Mouse (Mus musculus): ENCODE data around the gene Slc25a23. TPM values are rescaled to one million over a fixed set of nuclear protein-coding genes. Genes with fewer than 3 reads are reported as not detected.

Slc25a23 gene
- total and polyA plus RNA-seq, 2 experiments from 2014 or later: 38.2 to 150 TPM

GRCm38 (mm10) chr17:57030931-57031660 lies 28.6 kb downstream of the Slc25a23 start, which contains the start of gene Khsrp:
Gene Khsrp, minus strand, starts transcription at chr17:57031522.
- peak within 1 kb of the TSS; percentile 95 for H3K4me3 ChIP-seq (ENCODE audit: low read length)
- no peaks in the 10 kb centered on the region for H3K27me3 ChIP-seq (ENCODE audit: insufficient read depth, low read length)
- WGBS: 1% methylated on average over 93 of the region's 99 CpGs
- no peak for TF ChIP-seq CTCF (IDR thresholded peaks at IDR 0.05; ENCODE audit: low read depth)
- no peaks in the 10 kb centered on the region for H3K9me3 ChIP-seq (ENCODE audit: low read length)
- H3K36me3 ChIP-seq (ENCODE audit: insufficient read depth, low read length): peaks cover 15% of the 10 kb centered on the region
- ATAC-seq (no peak), DNase-seq (ENCODE audit: low spot score) (peak; percentile 69)
- peak within 1 kb of the TSS; percentile 87 for H3K4me2 ChIP-seq (ENCODE audit: low read depth, low read length)
- H3K9ac ChIP-seq (replicated peaks; ENCODE audit: low read length): peak within 1 kb of the TSS; percentile 99
- peak within 1 kb of the TSS; percentile 96 for H3K27ac ChIP-seq
- 0 out of 2 replicates have a peak, but pooled peaks cover 10% of the 10 kb centered on the region for H3K4me1 ChIP-seq (ENCODE audit: insufficient read depth, low read length)

- 0 out of 2 replicates have a peak, but pooled peaks cover 10% of the 10 kb centered on the region for H3K4me1 ChIP-seq (ENCODE audit: insufficient read depth, low read length)
- peak overlapping the region; percentile 87 for H3K4me2 ChIP-seq (ENCODE audit: low read depth, low read length)
- 49% methylated on average over 8 of the region's 8 CpGs for whole genome bisulfite sequencing
- peaks cover 27% of the 10 kb centered on the region for H3K36me3 ChIP-seq (ENCODE audit: insufficient read depth, low read length)
- peak overlapping the region; percentile 99 for H3K9ac ChIP-seq (replicated peaks; ENCODE audit: low read length)
- H3K4me3 ChIP-seq (ENCODE audit: low read length): peak overlapping the region; percentile 95
- no peaks in the 10 kb centered on the region for H3K9me3 ChIP-seq (ENCODE audit: low read length)
- TF ChIP-seq CTCF (IDR thresholded peaks at IDR 0.05; ENCODE audit: low read depth): no peak
- H3K27me3 ChIP-seq (ENCODE audit: insufficient read depth, low read length): no peaks in the 10 kb centered on the region
- no peak overlapping the region for H3K27ac ChIP-seq
- no peak for DNase-seq (ENCODE audit: low spot score)
- no peak for ATAC-seq
Measured at GRCm38 (mm10) chr17:57029691-57030090, 30.0 kb downstream of the Slc25a23 start.

- WGBS: 90% methylated on average over 4 of the region's 4 CpGs
- no peak for DNase-seq (ENCODE audit: low spot score)
- no peak overlapping the region for H3K4me3 ChIP-seq (ENCODE audit: low read length)
- ATAC-seq: no peak
- no peak overlapping the region for H3K27ac ChIP-seq
- no peaks in the 10 kb centered on the region for H3K27me3 ChIP-seq (ENCODE audit: insufficient read depth, low read length)
- H3K4me1 ChIP-seq (ENCODE audit: insufficient read depth, low read length): 0 out of 2 replicates have a peak, but pooled peaks cover 10% of the 10 kb centered on the region
- H3K4me2 ChIP-seq (ENCODE audit: low read depth, low read length): no peak overlapping the region
- H3K9me3 ChIP-seq (ENCODE audit: low read length): no peaks in the 10 kb centered on the region
- H3K36me3 ChIP-seq (ENCODE audit: insufficient read depth, low read length): peaks cover 50% of the 10 kb centered on the region
- TF ChIP-seq CTCF (IDR thresholded peaks at IDR 0.05; ENCODE audit: low read depth): no peak
- no peak overlapping the region for H3K9ac ChIP-seq (replicated peaks; ENCODE audit: low read length)
Measured at GRCm38 (mm10) chr17:57027471-57027870, 32.2 kb downstream of the Slc25a23 start.

GRCm38 (mm10) chr17:57020960-57021359 lies 38.7 kb downstream of the Slc25a23 start:
- no peaks in the 10 kb centered on the region for H3K4me1 ChIP-seq (ENCODE audit: insufficient read depth, low read length)
- H3K9ac ChIP-seq (replicated peaks; ENCODE audit: low read length): no peak overlapping the region
- H3K9me3 ChIP-seq (ENCODE audit: low read length): no peaks in the 10 kb centered on the region
- no peak overlapping the region for H3K4me3 ChIP-seq (ENCODE audit: low read length)
- ATAC-seq: no peak
- TF ChIP-seq CTCF (IDR thresholded peaks at IDR 0.05; ENCODE audit: low read depth): no peak
- WGBS: 87% methylated on average over 5 of the region's 5 CpGs
- H3K36me3 ChIP-seq (ENCODE audit: insufficient read depth, low read length): peaks cover 45% of the 10 kb centered on the region
- no peak overlapping the region for H3K4me2 ChIP-seq (ENCODE audit: low read depth, low read length)
- H3K27me3 ChIP-seq (ENCODE audit: insufficient read depth, low read length): no peaks in the 10 kb centered on the region
- DNase-seq (ENCODE audit: low spot score): no peak
- H3K27ac ChIP-seq: no peak overlapping the region

- H3K27me3 ChIP-seq (ENCODE audit: insufficient read depth, low read length): no peaks in the 10 kb centered on the region
- ATAC-seq (no peak), DNase-seq (ENCODE audit: low spot score) (no peak)
- WGBS: 90% methylated on average over 2 of the region's 2 CpGs
- H3K36me3 ChIP-seq (ENCODE audit: insufficient read depth, low read length): peaks cover 32% of the 10 kb centered on the region
- H3K4me3 ChIP-seq (ENCODE audit: low read length): no peak overlapping the region
- no peak overlapping the region for H3K27ac ChIP-seq
- no peak overlapping the region for H3K9ac ChIP-seq (replicated peaks; ENCODE audit: low read length)
- H3K9me3 ChIP-seq (ENCODE audit: low read length): no peaks in the 10 kb centered on the region
- no peak overlapping the region for H3K4me2 ChIP-seq (ENCODE audit: low read depth, low read length)
- no peak for TF ChIP-seq CTCF (IDR thresholded peaks at IDR 0.05; ENCODE audit: low read depth)
- H3K4me1 ChIP-seq (ENCODE audit: insufficient read depth, low read length): no peaks in the 10 kb centered on the region
Measured at GRCm38 (mm10) chr17:57019693-57020092, 40.0 kb downstream of the Slc25a23 start.

- H3K9ac ChIP-seq (replicated peaks; ENCODE audit: low read length): 0 out of 2 replicates have a peak overlapping the region, but pooled peaks have one; percentile 75
- peaks cover 11% of the 10 kb centered on the region; the same call in 1 of the 2 replicates for H3K36me3 ChIP-seq (ENCODE audit: insufficient read depth, low read length)
- H3K27me3 ChIP-seq (ENCODE audit: insufficient read depth, low read length): no peaks in the 10 kb centered on the region
- no peak for DNase-seq (ENCODE audit: low spot score)
- ATAC-seq: no peak
- H3K4me1 ChIP-seq (ENCODE audit: insufficient read depth, low read length): peaks cover 12% of the 10 kb centered on the region; the same call in 1 of the 2 replicates
- no peak for TF ChIP-seq CTCF (IDR thresholded peaks at IDR 0.05; ENCODE audit: low read depth)
- WGBS: 75% methylated on average over 13 of the region's 13 CpGs
- peak overlapping the region; percentile 79; the same call in 1 of the 2 replicates for H3K4me3 ChIP-seq (ENCODE audit: low read length)
- H3K4me2 ChIP-seq (ENCODE audit: low read depth, low read length): peak overlapping the region; percentile 81
- peak overlapping the region; percentile 94 for H3K27ac ChIP-seq
- H3K9me3 ChIP-seq (ENCODE audit: low read length): no peaks in the 10 kb centered on the region
Measured at GRCm38 (mm10) chr17:57012245-57012795, 47.3 kb downstream of the Slc25a23 start.
